Mouse (Mus musculus): ENCODE measurements around the gene Zfyve9.

GRCm38 (mm10) chr4:108793941-108794340 lies 13.3 kb upstream of the Zfyve9 start:
- no peak for TF ChIP-seq CTCF (IDR thresholded peaks at IDR 0.05)
- no peak for TF ChIP-seq POLR2A (IDR thresholded peaks at IDR 0.05; ENCODE audit: insufficient read depth, low read depth, low read length)
